Mouse (Mus musculus): ENCODE data around the gene Ube2v1. TPM values are rescaled to one million over a fixed set of nuclear protein-coding genes. Genes with fewer than 3 reads are reported as not detected.

The Ube2v1 gene
- polyA plus RNA-seq, 1 experiment from 2014 or later: 122 TPM

DNA sequence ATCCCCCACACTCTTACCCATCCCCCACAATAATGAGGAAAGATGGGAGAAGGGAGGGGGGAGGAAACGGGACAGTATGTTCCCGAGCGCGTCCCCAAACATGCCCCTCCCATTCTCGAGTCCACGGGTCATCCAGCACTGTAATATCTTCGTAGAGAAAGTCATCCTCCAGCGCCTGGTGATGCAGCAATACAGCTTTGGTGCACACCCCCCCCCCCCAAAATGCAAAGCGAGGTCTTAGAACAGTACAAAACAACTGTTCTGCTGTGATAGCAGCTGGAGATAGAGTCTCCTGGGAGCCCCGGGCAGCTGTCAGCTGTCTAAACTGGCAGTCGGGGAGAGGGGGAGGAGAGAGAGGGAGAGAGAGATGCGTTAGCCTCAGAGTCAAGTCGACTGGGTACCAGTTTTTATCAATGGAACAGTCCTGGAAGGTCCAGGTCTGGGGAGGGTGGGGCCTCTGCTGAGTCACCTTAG lies 40.4 kb upstream of the Ube2v1 start:
- Histone ChIP-seq H3K4me2 (ENCODE audit: low read depth, low read length) (peak overlapping the region; percentile 55), H3K36me3 (replicated peaks; ENCODE audit: insufficient read depth, low read length) (no peaks in the 10 kb centered on the region), H3K9ac (replicated peaks) (no peak overlapping the region), H3K27ac (ENCODE audit: low read depth) (peak overlapping the region; percentile 67), H3K4me3 (ENCODE audit: low read depth, low read length) (no peak overlapping the region), H3K4me1 (ENCODE audit: insufficient read depth) (peaks cover 19% of the 10 kb centered on the region), H3K27me3 (ENCODE audit: insufficient read depth, low read length) (no peaks in the 10 kb centered on the region), H3K9me3 (ENCODE audit: low read length) (no peaks in the 10 kb centered on the region)
- WGBS (ENCODE audit: insufficient replicate concordance): 23% methylated on average over 13 of the region's 13 CpGs
- DNase-seq: peak; percentile 66
- ATAC-seq: peak; percentile 91
- TF ChIP-seq CTCF (IDR thresholded peaks at IDR 0.05; ENCODE audit: low read depth): no peak
- TF ChIP-seq EP300 (IDR thresholded peaks at IDR 0.05; ENCODE audit: low read depth): peak; percentile 67

DNA sequence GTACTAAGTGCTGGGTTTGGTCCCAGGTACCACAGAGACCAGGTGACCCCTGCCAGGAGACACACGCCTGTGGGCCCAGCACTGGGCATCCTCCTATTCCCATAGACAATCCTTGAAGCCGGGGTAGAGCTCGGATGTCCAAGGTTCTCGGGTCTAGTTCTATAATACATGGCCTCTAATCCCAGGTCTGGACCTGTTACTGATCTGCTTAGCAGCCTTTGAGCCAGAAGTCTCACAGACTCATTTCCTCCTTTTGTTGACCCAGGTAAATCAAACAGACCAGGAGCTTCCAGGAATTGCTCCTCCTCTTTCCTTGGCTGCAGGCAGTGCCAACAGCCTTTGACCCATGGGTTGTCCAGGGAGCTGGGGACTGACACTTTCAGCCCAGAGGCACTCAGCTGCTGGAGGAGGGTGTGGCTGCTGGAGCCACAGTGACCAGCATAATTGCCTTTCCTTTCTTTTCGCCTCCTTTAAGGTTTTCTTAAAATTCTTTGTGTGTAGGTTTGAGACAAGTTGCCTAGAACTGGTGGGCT lies 39.3 kb upstream of the Ube2v1 start:
- WGBS (ENCODE audit: insufficient replicate concordance): 82% methylated on average over 5 of the region's 5 CpGs

DNA sequence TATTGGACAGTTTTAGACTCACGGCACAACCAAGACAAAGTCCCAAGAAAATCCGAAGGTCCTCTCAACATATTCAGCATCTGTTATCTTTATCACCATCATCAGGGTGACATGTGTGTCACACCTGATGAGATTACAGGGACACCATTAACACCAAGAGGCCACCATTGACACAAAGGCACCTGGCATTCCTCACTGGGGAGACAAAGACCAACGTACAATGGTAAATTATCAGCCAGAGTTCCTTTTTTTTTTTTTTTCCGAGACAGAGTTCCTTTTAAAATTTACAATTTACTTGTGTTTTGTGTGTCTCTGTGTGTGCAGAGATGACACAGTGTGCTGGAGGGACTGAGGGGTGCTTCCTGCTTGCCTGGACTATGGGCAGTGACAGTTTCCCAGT lies 37.5 kb upstream of the Ube2v1 start:
- no peak overlapping the region for H3K27ac ChIP-seq (ENCODE audit: low read depth)
- no peak for TF ChIP-seq CTCF (IDR thresholded peaks at IDR 0.05; ENCODE audit: low read depth)
- no peak for TF ChIP-seq EP300 (IDR thresholded peaks at IDR 0.05; ENCODE audit: low read depth)
- no peaks in the 10 kb centered on the region for H3K9me3 ChIP-seq (ENCODE audit: low read length)
- 64% methylated on average over 4 of the region's 4 CpGs for WGBS (ENCODE audit: insufficient replicate concordance)
- H3K27me3 ChIP-seq (ENCODE audit: insufficient read depth, low read length): no peaks in the 10 kb centered on the region
- H3K36me3 ChIP-seq (replicated peaks; ENCODE audit: insufficient read depth, low read length): no peaks in the 10 kb centered on the region
- ATAC-seq (no peak), DNase-seq (no peak)
- no peak overlapping the region for H3K9ac ChIP-seq (replicated peaks)
- H3K4me1 ChIP-seq (ENCODE audit: insufficient read depth): peaks cover 19% of the 10 kb centered on the region
- H3K4me3 ChIP-seq (ENCODE audit: low read depth, low read length): no peak overlapping the region
- H3K4me2 ChIP-seq (ENCODE audit: low read depth, low read length): no peak overlapping the region

More for the DNA sequence above, 39.3 kb upstream of the Ube2v1 start:
- Histone ChIP-seq H3K27me3 (ENCODE audit: insufficient read depth, low read length) (no peaks in the 10 kb centered on the region), H3K4me2 (ENCODE audit: low read depth, low read length) (peak overlapping the region; percentile 55), H3K27ac (ENCODE audit: low read depth) (0 out of 2 replicates have a peak overlapping the region, but pooled peaks have one; percentile 9), H3K9ac (replicated peaks) (no peak overlapping the region), H3K4me1 (ENCODE audit: insufficient read depth) (peaks cover 19% of the 10 kb centered on the region), H3K36me3 (replicated peaks; ENCODE audit: insufficient read depth, low read length) (no peaks in the 10 kb centered on the region), H3K9me3 (ENCODE audit: low read length) (no peaks in the 10 kb centered on the region), H3K4me3 (ENCODE audit: low read depth, low read length) (no peak overlapping the region)
- TF ChIP-seq EP300 (IDR thresholded peaks at IDR 0.05; ENCODE audit: low read depth): no peak
- no peak for TF ChIP-seq CTCF (IDR thresholded peaks at IDR 0.05; ENCODE audit: low read depth)
- no peak for DNase-seq
- no peak for ATAC-seq

DNA sequence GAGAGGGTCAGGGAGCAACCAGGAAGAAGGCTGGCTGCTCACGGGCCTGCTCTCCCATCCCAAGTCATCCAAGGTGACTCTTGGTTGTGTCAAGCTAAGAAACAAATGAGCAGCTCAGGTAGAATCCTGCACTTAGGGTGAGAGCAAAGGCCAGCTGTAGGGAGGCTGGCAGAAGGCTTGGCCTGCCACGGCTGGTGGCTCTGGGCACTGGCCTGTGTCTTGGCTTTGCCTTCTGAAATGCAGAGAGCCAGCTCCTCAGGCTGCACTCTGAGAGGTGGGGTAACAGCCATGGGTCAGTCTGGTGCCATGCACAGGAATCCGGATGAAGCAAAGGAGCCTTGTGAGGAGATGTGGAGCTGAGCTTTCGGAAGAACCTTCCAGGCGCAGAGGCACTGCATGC lies 36.5 kb upstream of the Ube2v1 start:
- peaks cover 19% of the 10 kb centered on the region for H3K4me1 ChIP-seq (ENCODE audit: insufficient read depth)
- ATAC-seq (no peak), DNase-seq (no peak)
- no peaks in the 10 kb centered on the region for H3K27me3 ChIP-seq (ENCODE audit: insufficient read depth, low read length)
- 88% methylated on average over 5 of the region's 5 CpGs for WGBS (ENCODE audit: insufficient replicate concordance)
- TF ChIP-seq CTCF (IDR thresholded peaks at IDR 0.05; ENCODE audit: low read depth) (no peak), EP300 (IDR thresholded peaks at IDR 0.05; ENCODE audit: low read depth) (no peak)
- no peaks in the 10 kb centered on the region for H3K36me3 ChIP-seq (replicated peaks; ENCODE audit: insufficient read depth, low read length)
- H3K4me2 ChIP-seq (ENCODE audit: low read depth, low read length): no peak overlapping the region
- no peak overlapping the region for H3K4me3 ChIP-seq (ENCODE audit: low read depth, low read length)
- no peaks in the 10 kb centered on the region for H3K9me3 ChIP-seq (ENCODE audit: low read length)
- H3K9ac ChIP-seq (replicated peaks): no peak overlapping the region
- no peak overlapping the region for H3K27ac ChIP-seq (ENCODE audit: low read depth)

DNA sequence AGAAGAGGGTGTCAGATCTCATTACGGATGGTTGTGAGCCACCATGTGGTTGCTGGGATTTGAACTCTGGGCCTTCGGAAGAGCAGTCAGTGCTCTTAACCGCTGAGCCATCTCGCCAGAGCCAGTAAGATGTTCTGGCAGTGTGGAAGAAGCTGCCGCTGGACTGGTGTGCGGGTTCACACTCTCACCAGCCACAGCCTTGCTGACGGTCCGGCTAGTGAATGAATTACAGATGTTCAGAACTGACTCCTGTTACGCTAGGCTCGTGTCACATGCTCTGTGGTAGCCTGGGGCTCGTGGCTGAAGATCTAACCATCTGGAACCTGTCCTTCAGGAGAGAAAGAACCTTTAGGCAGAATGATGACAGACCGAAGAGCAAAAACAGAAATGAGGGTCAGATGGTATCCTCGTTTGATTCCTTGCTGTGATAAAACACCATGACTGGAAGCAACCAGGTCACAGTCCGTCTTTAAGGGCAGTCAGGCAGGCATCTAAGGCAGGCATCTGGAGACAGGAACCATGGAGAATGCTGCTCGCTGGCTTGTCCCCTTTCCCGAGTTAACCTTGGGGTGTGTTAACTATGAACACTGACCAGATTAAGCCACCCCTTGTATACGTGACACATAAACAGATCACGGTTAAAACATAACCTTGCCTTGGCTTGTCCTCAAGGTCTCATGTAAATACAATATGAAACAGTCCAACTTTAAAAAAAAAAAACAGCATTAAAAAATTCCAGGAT lies 34.2 kb upstream of the Ube2v1 start:
- 80% methylated on average over 18 of the region's 18 CpGs for WGBS (ENCODE audit: insufficient replicate concordance)
- Histone ChIP-seq H3K27me3 (ENCODE audit: insufficient read depth, low read length) (no peaks in the 10 kb centered on the region; the same call in 1 of the 2 replicates), H3K4me2 (ENCODE audit: low read depth, low read length) (no peak overlapping the region), H3K9me3 (ENCODE audit: low read length) (no peaks in the 10 kb centered on the region), H3K4me3 (ENCODE audit: low read depth, low read length) (no peak overlapping the region), H3K9ac (replicated peaks) (no peak overlapping the region), H3K36me3 (replicated peaks; ENCODE audit: insufficient read depth, low read length) (no peaks in the 10 kb centered on the region), H3K27ac (ENCODE audit: low read depth) (no peak overlapping the region), H3K4me1 (ENCODE audit: insufficient read depth) (peaks cover 11% of the 10 kb centered on the region)
- no peak for ATAC-seq
- no peak for DNase-seq
- TF ChIP-seq CTCF (IDR thresholded peaks at IDR 0.05; ENCODE audit: low read depth): no peak
- no peak for TF ChIP-seq EP300 (IDR thresholded peaks at IDR 0.05; ENCODE audit: low read depth)

DNA sequence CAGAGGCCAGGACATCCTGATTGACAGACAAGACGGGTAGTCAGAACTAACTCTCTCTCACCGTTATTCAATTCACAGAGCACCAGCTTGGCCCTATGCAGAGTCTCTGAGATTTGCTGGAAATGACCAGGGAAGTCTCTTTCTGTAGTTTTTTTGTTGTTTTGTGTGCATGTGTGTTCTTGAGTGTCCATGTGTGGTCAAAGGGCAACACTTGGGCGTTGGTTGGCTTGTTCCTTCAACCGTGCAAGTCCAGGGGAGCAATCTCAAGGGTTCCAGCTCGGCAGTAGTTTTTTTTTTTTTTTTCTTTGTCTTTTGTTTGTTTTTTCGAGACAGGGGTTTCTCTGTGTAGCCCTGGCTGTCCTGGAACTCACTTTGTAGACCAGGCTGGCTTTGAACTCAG lies 30.8 kb upstream of the Ube2v1 start:
- TF ChIP-seq CTCF (IDR thresholded peaks at IDR 0.05; ENCODE audit: low read depth): no peak
- TF ChIP-seq EP300 (IDR thresholded peaks at IDR 0.05; ENCODE audit: low read depth): no peak
- H3K27me3 ChIP-seq (ENCODE audit: insufficient read depth, low read length): peaks cover 2% of the 10 kb centered on the region
- 0 out of 2 replicates have a peak, but pooled peaks cover 6% of the 10 kb centered on the region for H3K36me3 ChIP-seq (replicated peaks; ENCODE audit: insufficient read depth, low read length)
- WGBS (ENCODE audit: insufficient replicate concordance): 56% methylated on average over 6 of the region's 6 CpGs
- H3K9me3 ChIP-seq (ENCODE audit: low read length): no peaks in the 10 kb centered on the region
- H3K9ac ChIP-seq (replicated peaks): no peak overlapping the region; the same call in 1 of the 2 replicates
- peaks cover 28% of the 10 kb centered on the region for H3K4me1 ChIP-seq (ENCODE audit: insufficient read depth)
- no peak for ATAC-seq
- DNase-seq: no peak
- H3K4me2 ChIP-seq (ENCODE audit: low read depth, low read length): peak overlapping the region; percentile 98; the same call in 1 of the 2 replicates
- H3K4me3 ChIP-seq (ENCODE audit: low read depth, low read length): no peak overlapping the region
- no peak overlapping the region for H3K27ac ChIP-seq (ENCODE audit: low read depth)
